Mouse (Mus musculus) MEL (cell line): ENCODE results near the gene Gm27029. TPM values are rescaled to one million over a fixed set of nuclear protein-coding genes. Genes with fewer than 3 reads are reported as not detected.
"Not testable (repeated sequence)": the region's sequence is repeated elsewhere in the genome, so short reads cannot be mapped to it uniquely, and the experiment has no call there.

Experiments used
- DNase-seq: peaks from one replicate; pipeline ENCODE4 v3.0.0; 2011; ENCODE audit warnings: low read depth, low spot score
- H3K27ac ChIP-seq: 2 replicates; pipeline ENCODE4 v1.5.1; 2012; ENCODE audit warnings: low read depth, mild to moderate bottlenecking, control low read depth, low read length, moderate library complexity; ENCODE audit not compliant: control insufficient read depth
- H3K27me3 ChIP-seq, 2 experiments: fragments of 150-350 bp in 1 of 2; sonication (generic) in 1 of 2; 2 replicates each; pipeline ENCODE4 v1.6.1; 2012; ENCODE audit warnings: low read length in 2 of 2, mild to moderate bottlenecking in 2 of 2, improper control_type of control experiment in 1 of 2, moderate library complexity in 1 of 2; ENCODE audit not compliant: insufficient read depth in 2 of 2, control insufficient read depth in 1 of 2
- H3K36me3 ChIP-seq, 2 experiments: 2 replicates each; pipeline ENCODE4 v1.6.1; 2012 to 2014; ENCODE audit warnings: low read length in 2 of 2, improper control_type of control experiment in 1 of 2, inconsistent platforms in 1 of 2, mild to moderate bottlenecking in 1 of 2; ENCODE audit not compliant: insufficient read depth in 2 of 2, control insufficient read depth in 1 of 2
- H3K4me1 ChIP-seq, 2 experiments: fragments of 150-350 bp in 1 of 2; sonication (generic) in 1 of 2; 2 replicates each; pipeline ENCODE4 v1.6.1; 2012; ENCODE audit warnings: low read length in 2 of 2, improper control_type of control experiment in 1 of 2, mild to moderate bottlenecking in 1 of 2; ENCODE audit not compliant: insufficient read depth in 2 of 2, control insufficient read depth in 1 of 2
- H3K4me3 ChIP-seq, 2 experiments: fragments of 150-350 bp in 1 of 2; sonication (generic) in 1 of 2; 2 replicates each; pipeline ENCODE4 v1.5.1; 2012; ENCODE audit warnings: low read depth in 2 of 2, low read length in 2 of 2, mild to moderate bottlenecking in 2 of 2, moderate library complexity in 2 of 2, control low read depth in 1 of 2, improper control_type of control experiment in 1 of 2; ENCODE audit not compliant: control insufficient read depth in 1 of 2, insufficient read depth in 1 of 2
- H3K79me2 ChIP-seq: 2 replicates; pipeline ENCODE4 v1.6.1; 2012; ENCODE audit warnings: mild to moderate bottlenecking, low read length, moderate library complexity; ENCODE audit not compliant: control insufficient read depth, poor library complexity, insufficient read depth
- H3K9ac ChIP-seq: 2 replicates; pipeline ENCODE4 v1.6.1; 2012; ENCODE audit warnings: low read depth, mild to moderate bottlenecking, control low read depth, low read length, moderate library complexity; ENCODE audit not compliant: control insufficient read depth, poor library complexity, severe bottlenecking
- H3K9me3 ChIP-seq: fragments of 150-350 bp; sonication (generic); replicated peaks from 2 replicates; pipeline ENCODE4 v1.6.1; 2012; ENCODE audit warnings: mild to moderate bottlenecking, low read length, improper control_type of control experiment, moderate library complexity; ENCODE audit not compliant: insufficient read depth
- CHD2 ChIP-seq: IDR thresholded peaks from 2 replicates; pipeline ENCODE4 v1.6.1; 2011; ENCODE audit warnings: low read length, improper control_type of control experiment
- ELF1 ChIP-seq: IDR thresholded peaks from 2 replicates; pipeline ENCODE4 v1.6.1; 2014; ENCODE audit warnings: low read depth, mild to moderate bottlenecking, inconsistent platforms, low read length, improper control_type of control experiment, moderate library complexity
- GABPA ChIP-seq: IDR thresholded peaks from 2 replicates; pipeline ENCODE4 v1.6.1; 2012; ENCODE audit warnings: low read depth, mild to moderate bottlenecking, inconsistent platforms, low read length, improper control_type of control experiment, moderate library complexity
- GATA1 ChIP-seq: IDR thresholded peaks from 2 replicates; pipeline ENCODE4 v1.6.1; 2011; ENCODE audit warnings: low read depth, low read length, improper control_type of control experiment
- KAT2A ChIP-seq: conservative IDR thresholded peaks from 2 replicates; pipeline ENCODE4 v1.6.1; 2012; ENCODE audit warnings: low read depth, low read length, improper control_type of control experiment, inconsistent platforms
- MAFK ChIP-seq: IDR thresholded peaks from 2 replicates; pipeline ENCODE4 v1.6.1; 2011; ENCODE audit warnings: low read depth, mild to moderate bottlenecking, low read length, improper control_type of control experiment, borderline replicate concordance
- MAX ChIP-seq: IDR thresholded peaks from 2 replicates; pipeline ENCODE4 v1.6.1; 2011; ENCODE audit warnings: low read length, improper control_type of control experiment
- MXI1 ChIP-seq: IDR thresholded peaks from 2 replicates; pipeline ENCODE4 v1.6.1; 2011; ENCODE audit warnings: mild to moderate bottlenecking, low read depth, low read length, improper control_type of control experiment
- MYB ChIP-seq: IDR thresholded peaks from 2 replicates; pipeline ENCODE4 v1.6.1; 2011; ENCODE audit warnings: mild to moderate bottlenecking, low read depth, low read length, improper control_type of control experiment
- MYC ChIP-seq: IDR thresholded peaks from 2 replicates; pipeline ENCODE4 v1.6.1; 2011; ENCODE audit warnings: low read depth, mild to moderate bottlenecking, low read length, improper control_type of control experiment, moderate library complexity
- NRF1 ChIP-seq: IDR thresholded peaks from 2 replicates; pipeline ENCODE4 v1.6.1; 2014; ENCODE audit warnings: low read depth, mild to moderate bottlenecking, inconsistent platforms, low read length, improper control_type of control experiment, moderate library complexity; ENCODE audit not compliant: poor library complexity, insufficient read depth, severe bottlenecking
- POLR2A ChIP-seq, 2 experiments: IDR thresholded peaks; 2 replicates each; pipeline ENCODE4 v1.6.1; 2011 to 2012; ENCODE audit warnings: low read length in 2 of 2, mild to moderate bottlenecking in 2 of 2, control low read depth in 1 of 2, improper control_type of control experiment in 1 of 2, low read depth in 1 of 2, moderate library complexity in 1 of 2; ENCODE audit not compliant: control insufficient read depth in 1 of 2, insufficient read depth in 1 of 2, poor library complexity in 1 of 2
- TAL1 ChIP-seq: IDR thresholded peaks from 2 replicates; pipeline ENCODE4 v1.6.1; 2012; ENCODE audit warnings: mild to moderate bottlenecking, inconsistent platforms, low read length, moderate library complexity, mixed read lengths
- TBP ChIP-seq: IDR thresholded peaks from 2 replicates; pipeline ENCODE4 v1.8.0; 2011; ENCODE audit warnings: low read depth, low read length, improper control_type of control experiment
- UBTF ChIP-seq: IDR thresholded peaks from 2 replicates; pipeline ENCODE4 v1.6.1; 2012; ENCODE audit warnings: low read depth, mild to moderate bottlenecking, inconsistent platforms, low read length, improper control_type of control experiment, moderate library complexity, borderline replicate concordance; ENCODE audit not compliant: insufficient read depth
- USF1 ChIP-seq: IDR thresholded peaks from 2 replicates; pipeline ENCODE4 v1.6.1; 2014; ENCODE audit warnings: low read depth, mild to moderate bottlenecking, inconsistent platforms, low read length, improper control_type of control experiment, moderate library complexity
- USF2 ChIP-seq, 2 experiments: IDR thresholded peaks; 2 replicates each; pipeline ENCODE4 v1.6.1; 2011 to 2012; ENCODE audit warnings: improper control_type of control experiment in 2 of 2, low read length in 2 of 2, borderline replicate concordance in 1 of 2, inconsistent platforms in 1 of 2, low read depth in 1 of 2, mild to moderate bottlenecking in 1 of 2; ENCODE audit not compliant: insufficient read depth in 1 of 2
- ZC3H11A ChIP-seq: IDR thresholded peaks from 2 replicates; pipeline ENCODE4 v1.6.1; 2012; ENCODE audit warnings: low read depth, mild to moderate bottlenecking, inconsistent platforms, low read length, improper control_type of control experiment
- ZNF384 ChIP-seq: IDR thresholded peaks from 2 replicates; pipeline ENCODE4 v1.6.1; 2012; ENCODE audit warnings: low read depth, mild to moderate bottlenecking, inconsistent platforms, low read length, improper control_type of control experiment
- polyA plus RNA-seq, 2 experiments: library from polyadenylated mRNA; stranded (reverse) in 1 of 2; unstranded in 1 of 2; fragments of >175 nt in 1 of 2; fragments of >200 nt in 1 of 2; gene quantifications; 2 replicates each; pipeline versions ENCODE4 v1.2.1 to v1.2.4; 2012; ENCODE audit warnings: low replicate concordance in 2 of 2, low read depth in 1 of 2; ENCODE audit not compliant: insufficient read length in 2 of 2, insufficient read depth in 1 of 2, missing spikeins in 1 of 2
- total RNA-seq: library from RNA; depleted of rRNA; stranded (reverse); fragments of 300-350 nt; gene quantifications from 2 replicates; pipeline ENCODE4 v1.2.3, GENCODE M21; 2012

The Gm27029 gene
- total and polyA plus RNA-seq, 3 experiments: 4.2 to 6.8 TPM; not detected in 1

DNA sequence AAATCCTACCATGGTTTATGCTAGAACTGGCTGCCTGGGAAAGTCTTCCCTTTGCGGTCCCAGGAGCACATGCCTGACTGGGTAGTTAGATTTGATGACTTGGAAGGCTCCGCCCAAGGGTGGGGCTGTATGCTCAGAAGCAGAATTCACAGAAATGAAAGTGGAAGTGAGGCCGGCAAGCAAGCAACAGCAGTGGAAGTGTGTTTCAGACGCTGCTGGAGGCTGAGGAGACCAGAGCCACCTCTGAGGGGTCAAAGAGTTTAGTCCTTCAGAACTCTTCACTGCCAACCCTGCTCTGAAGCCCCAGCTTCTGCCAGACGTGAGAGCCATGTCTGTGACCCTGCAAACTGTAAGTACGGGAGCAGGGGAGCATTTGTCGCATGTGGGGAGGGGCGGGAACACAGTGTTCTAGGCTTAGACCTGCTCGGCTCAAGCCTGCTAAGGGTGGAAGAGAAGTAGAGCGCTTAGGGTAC is 23.7 kb upstream of the Gm27029 start, which contains the start of gene Ifi35 (continued):
- TF ChIP-seq GATA1 (no peak), CHD2 (no peak), MYB (no peak), ZNF384 (no peak), KAT2A (no peak; the same call in 1 of the 2 replicates), MAX (peak; percentile 88), POLR2A (IDR thresholded peaks at IDR 0.05; ENCODE audit: control insufficient read depth in 1 of 2, insufficient read depth in 1 of 2, low read depth in 1 of 2, low read length in 2 of 2, poor library complexity in 1 of 2) (peak; percentile 87 to 96), MAFK (no peak), TAL1 (no peak), ZC3H11A (no peak), USF2 (IDR thresholded peaks at IDR 0.05; ENCODE audit: borderline replicate concordance in 1 of 2, insufficient read depth in 1 of 2, low read depth in 1 of 2, low read length in 2 of 2) (no peak), USF1 (peak; percentile 53; the same call in 1 of the 2 replicates), MXI1 (peak; percentile 98), UBTF (no peak)
- TF ChIP-seq, all 39 proteins: peak for 19

DNA sequence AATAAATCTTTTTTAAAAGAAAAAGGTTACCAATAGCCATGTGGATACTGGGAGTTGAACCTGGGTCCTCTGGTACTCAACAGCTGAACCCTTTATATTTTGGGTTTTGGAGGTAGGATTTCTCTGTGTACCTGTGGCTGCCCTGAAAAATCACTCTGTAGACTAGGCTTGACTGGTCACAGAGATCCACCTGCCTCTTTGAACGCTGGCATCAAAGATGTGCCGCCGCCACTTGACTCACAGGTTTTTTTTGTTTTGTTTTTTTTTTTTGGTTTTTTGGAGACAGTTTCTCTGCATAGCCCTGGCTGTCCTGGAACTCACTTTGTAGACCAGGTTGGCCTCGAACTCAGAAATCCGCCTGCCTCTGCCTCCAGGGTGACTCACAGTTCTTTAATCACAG is 23.2 kb upstream of the Gm27029 start:
- Histone ChIP-seq H3K4me1 (peaks cover 21 to 43% of the 10 kb centered on the region in 2 experiments), H3K36me3 (peaks cover 18 to 42% of the 10 kb centered on the region in 2 experiments), H3K9me3 (no peaks in the 10 kb centered on the region), H3K9ac (peak overlapping the region; percentile 17; the same call in 1 of the 2 replicates), H3K27ac (peak overlapping the region; percentile 96), H3K4me3 (peak overlapping the region; percentile 17 to 88), H3K79me2 (peaks cover 25% of the 10 kb centered on the region), H3K27me3 (no peaks in the 10 kb centered on the region)
- DNase-seq: peak; percentile 48
- TF ChIP-seq GABPA: no peak
- no peak for TF ChIP-seq MYC
- no peak for TF ChIP-seq NRF1
- TF ChIP-seq KAT2A: 0 out of 2 replicates have a peak, but pooled peaks have one; percentile 11
- no peak for TF ChIP-seq ELF1

DNA sequence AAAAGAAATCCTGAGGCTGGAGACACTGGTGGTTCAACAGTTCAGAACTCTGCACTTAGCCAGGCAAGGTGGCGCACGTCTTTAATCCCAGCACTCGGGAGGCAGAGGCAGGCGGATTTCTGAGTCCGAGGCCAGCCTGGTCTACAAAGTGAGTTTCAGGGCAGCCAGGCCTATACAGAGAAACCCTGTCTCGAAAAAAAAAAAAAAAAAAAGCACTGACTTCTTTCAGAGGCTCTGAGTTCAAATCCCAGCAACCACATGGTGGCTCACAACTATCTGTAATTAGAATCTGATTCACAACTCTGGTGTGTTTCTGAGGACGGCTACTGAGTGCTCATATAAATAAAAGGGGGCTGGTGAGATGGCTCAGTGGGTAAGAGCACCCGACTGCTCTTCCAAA is 22.3 kb upstream of the Gm27029 start:
- not testable (repeated sequence) for H3K4me3 ChIP-seq

More for the DNA sequence above, 22.3 kb upstream of the Gm27029 start:
- Histone ChIP-seq H3K79me2 (peaks cover 30% of the 10 kb centered on the region), H3K36me3 (peaks cover 19 to 32% of the 10 kb centered on the region in 2 experiments), H3K4me1 (peaks cover 13 to 34% of the 10 kb centered on the region in 2 experiments)
- not testable (repeated sequence) for H3K9ac ChIP-seq, H3K27me3 ChIP-seq, H3K27ac ChIP-seq, H3K9me3 ChIP-seq
- peak; percentile 50 for DNase-seq
- peak; percentile 35; the same call in 1 of the 2 replicates for TF ChIP-seq TBP
- TF ChIP-seq ZNF384: peak; percentile 72; the same call in 1 of the 2 replicates
